Mouse (Mus musculus) thymus, adult 2 months (tissue): ENCODE data around the gene Cdh13.

ENCODE experiments used
- CTCF ChIP-seq: fragments of 200-500 bp; IDR thresholded peaks from 2 replicates; pipeline ENCODE4 v1.5.1; 2012; ENCODE audit warnings: mild to moderate bottlenecking, control low read depth, low read length, moderate library complexity, borderline replicate concordance; ENCODE audit not compliant: control insufficient read depth, poor library complexity, insufficient read depth; ENCODE audit errors: extremely low read depth
- POLR2A ChIP-seq: fragments of 200-500 bp; IDR thresholded peaks from 2 replicates; pipeline ENCODE4 v1.6.1; 2012; ENCODE audit warnings: mild to moderate bottlenecking, low read length, control low read depth, moderate library complexity; ENCODE audit not compliant: control insufficient read depth, poor library complexity, insufficient read depth; ENCODE audit errors: extremely low read depth

- no peak for TF ChIP-seq POLR2A
- no peak for TF ChIP-seq CTCF
These were observed 91.2 kb downstream of the Cdh13 start for GRCm38 (mm10) chr8:118374738-118375137.
